Mouse (Mus musculus): ENCODE results near the gene Zfp142. TPM values are rescaled to one million over a fixed set of nuclear protein-coding genes. Genes with fewer than 3 reads are reported as not detected.

The Zfp142 gene
- polyA plus RNA-seq, 1 experiment = 8.5 TPM

- no peak overlapping the region for H3K27ac ChIP-seq (ENCODE audit: insufficient read depth, low read depth, low read length)
- no peak overlapping the region for H3K4me3 ChIP-seq (ENCODE audit: low read depth, low read length)
- no peaks in the 10 kb centered on the region for H3K27me3 ChIP-seq (ENCODE audit: control insufficient read depth, insufficient read depth, low read length)
- TF ChIP-seq POLR2A (IDR thresholded peaks at IDR 0.05; ENCODE audit: low read depth, low read length) (no peak), CTCF (IDR thresholded peaks at IDR 0.05; ENCODE audit: extremely low read depth, insufficient read length, insufficient replicate concordance, low read depth, low read length) (no peak)
- H3K36me3 ChIP-seq (ENCODE audit: control insufficient read depth, insufficient read depth, low read length) = peaks cover 42% of the 10 kb centered on the region
- H3K4me1 ChIP-seq (ENCODE audit: control insufficient read depth, insufficient read depth, insufficient read length, low read length) = no peaks in the 10 kb centered on the region
Observed at GRCm38 (mm10) chr1:74519875-74520274, 68.2 kb downstream of the Zfp142 start.

Other genes starting within 250 kb of the Zfp142 start
- 0.05 and 0.39 TPM in 2 replicates for gene Catip, start 226.1 kb downstream of the Zfp142 start, polyA plus RNA-seq (2012; rRNA removed)
- gene Slc11a1, start 213.1 kb downstream of the Zfp142 start, polyA plus RNA-seq (2012; rRNA removed) = 12.7 and 17.9 TPM in 2 replicates
- 58.4 and 177 TPM in 2 replicates for gene Ctdsp1, start 196.7 kb downstream of the Zfp142 start, polyA plus RNA-seq (2012; rRNA removed)
- 198 and 892 TPM in 2 replicates for gene Vil1, start 178.9 kb downstream of the Zfp142 start, polyA plus RNA-seq (2012; rRNA removed)
- 9.0 and 16.4 TPM in 2 replicates for gene Cnot9, start 82.2 kb downstream of the Zfp142 start, polyA plus RNA-seq (2012; rRNA removed)
- not detected in 2 replicates for gene Plcd4, start 45.4 kb downstream of the Zfp142 start, polyA plus RNA-seq (2012; rRNA removed)
- gene Usp37, start 44.0 kb downstream of the Zfp142 start, polyA plus RNA-seq (2012; rRNA removed) = 0.33 and 1.2 TPM in 2 replicates
- gene Bcs1l, start within 50 bp of the Zfp142 start, polyA plus RNA-seq (2012; rRNA removed) = 5.3 and 5.9 TPM in 2 replicates
- 18.8 and 31.3 TPM in 2 replicates for gene Rnf25, start 13.2 kb upstream of the Zfp142 start, polyA plus RNA-seq (2012; rRNA removed)
- gene Stk36, start 13.2 kb upstream of the Zfp142 start, polyA plus RNA-seq (2012; rRNA removed) = 1.1 and 1.4 TPM in 2 replicates
- gene Ttll4, start 73.5 kb upstream of the Zfp142 start, polyA plus RNA-seq (2012; rRNA removed) = 5.7 and 8.4 TPM in 2 replicates
- 5.6 and 36.2 TPM in 2 replicates for gene Cyp27a1, start 125.3 kb upstream of the Zfp142 start, polyA plus RNA-seq (2012; rRNA removed)
- 1.5 TPM in 1 of 2 replicates, not detected in the other for gene Prkag3, start 161.0 kb upstream of the Zfp142 start, polyA plus RNA-seq (2012; rRNA removed)
- gene Wnt6, start 183.6 kb upstream of the Zfp142 start, polyA plus RNA-seq (2012; rRNA removed) = 2.0 and 6.0 TPM in 2 replicates
- gene Wnt10a, start 203.3 kb upstream of the Zfp142 start, polyA plus RNA-seq (2012; rRNA removed) = 0.14 and 0.57 TPM in 2 replicates

All from small intestine, adult 2 months (tissue).